Mouse (Mus musculus) heart, embryonic 12.5 days (tissue): Measurements from ENCODE around the gene Pcsk1n. TPM values are rescaled to one million over a fixed set of nuclear protein-coding genes. Genes with fewer than 3 reads are reported as not detected.

ENCODE experiments used
- ATAC-seq: fragments of 200-750 bp; cut with Nextera tagmentation; 2 replicates; pipeline ENCODE4 v1.8.0; 2017; ENCODE audit warnings: moderate TSS enrichment, moderate library complexity; ENCODE audit not compliant: insufficient number of reproducible peaks, low FRiP score
- H3K27ac ChIP-seq: fragments of 300-500 bp; sonication (generic); 2 replicates; pipeline ENCODE4 v1.5.1; 2016; ENCODE audit warnings: mild to moderate bottlenecking, moderate library complexity; ENCODE audit not compliant: poor library complexity, severe bottlenecking
- H3K27me3 ChIP-seq: fragments of 300-500 bp; sonication (generic); replicated peaks from 2 replicates; pipeline ENCODE4 v1.6.1; 2016; ENCODE audit warnings: mild to moderate bottlenecking, moderate library complexity
- H3K36me3 ChIP-seq: fragments of 300-500 bp; sonication (generic); 2 replicates; pipeline ENCODE4 v1.6.1; 2016; ENCODE audit warnings: mild to moderate bottlenecking, moderate library complexity
- H3K4me1 ChIP-seq: fragments of 300-500 bp; sonication (generic); replicated peaks from 2 replicates; pipeline ENCODE4 v1.6.1; 2016; ENCODE audit warnings: mild to moderate bottlenecking
- H3K4me2 ChIP-seq: fragments of 300-500 bp; sonication (generic); 2 replicates; pipeline ENCODE4 v1.6.1; 2016; ENCODE audit warnings: mild to moderate bottlenecking, moderate library complexity
- H3K4me3 ChIP-seq: fragments of 300-500 bp; sonication (generic); 2 replicates; pipeline ENCODE4 v1.5.1; 2016; ENCODE audit warnings: mild to moderate bottlenecking
- H3K9ac ChIP-seq: fragments of 300-500 bp; sonication (generic); 2 replicates; pipeline ENCODE4 v1.6.1; 2016; ENCODE audit warnings: mild to moderate bottlenecking, moderate library complexity
- H3K9me3 ChIP-seq: fragments of 300-500 bp; sonication (generic); replicated peaks from 2 replicates; pipeline ENCODE4 v1.6.1; 2016; ENCODE audit warnings: mild to moderate bottlenecking, moderate library complexity
- WGBS: fragments of 180-500 bp; shearing (Covaris S2); methylation state at CpG from one replicate; pipeline ENCODE4 v1.1.7; 2016; 5-methylcytosine and 5-hydroxymethylcytosine counted together
- polyA plus RNA-seq: library from polyadenylated mRNA; unstranded; fragments of >200 nt; fragmentation: Nextera tagmentation; extraction: Ambion mirVana; gene quantifications from 2 replicates; pipeline ENCODE4 v1.2.1, GENCODE M21; 2016

The Pcsk1n gene
- polyA plus RNA-seq, 1 experiment from 2014 or later: 0.40 TPM

DNA sequence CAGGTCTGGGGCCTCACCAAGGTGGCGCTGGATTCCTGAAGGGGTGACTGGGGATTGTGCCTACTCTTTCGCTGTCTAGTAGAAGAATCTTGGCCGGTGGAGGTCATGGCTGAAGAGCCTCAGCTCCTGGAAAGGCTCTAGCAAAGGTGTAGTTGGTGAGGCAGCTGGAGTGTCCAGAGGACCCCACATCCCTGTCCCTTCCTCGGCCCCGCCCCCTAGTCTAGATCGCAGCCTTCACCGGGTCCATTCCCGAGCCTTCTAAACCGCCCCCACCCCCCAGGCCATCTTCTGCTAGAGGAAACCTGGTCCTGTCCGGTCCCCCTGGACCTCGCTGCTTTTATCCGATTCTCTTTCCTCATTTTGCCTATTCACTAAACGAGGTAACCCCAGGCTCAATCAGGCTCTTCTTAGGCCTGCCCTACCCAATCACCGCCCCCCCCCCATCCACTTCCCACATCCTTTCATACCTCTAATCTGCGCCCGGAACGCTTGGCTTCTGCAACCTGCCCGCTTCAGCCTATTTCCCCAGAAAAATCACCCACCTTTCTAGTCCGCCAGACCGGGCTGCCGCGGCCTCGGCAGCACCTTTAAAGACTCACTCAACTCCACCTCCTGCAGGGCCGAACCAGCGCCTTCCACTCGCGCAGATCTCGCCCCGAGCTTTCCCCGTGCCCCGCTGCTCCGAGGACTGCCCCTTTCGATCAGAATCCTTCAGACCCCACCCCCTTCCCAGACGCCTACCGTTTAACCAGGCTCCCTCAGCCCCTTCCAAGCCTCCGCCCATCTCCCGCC, 27.7 kb downstream of the Pcsk1n start, which contains the start of gene Hdac6:
Gene Hdac6 (minus strand): TSS at position 782 of the 792 bp plus-strand sequence.
- Histone ChIP-seq H3K9ac (peak within 1 kb of the TSS; percentile 73), H3K4me1 (peaks cover 5% of the 10 kb centered on the region; the same call in 1 of the 2 replicates), H3K27ac (peak within 1 kb of the TSS; percentile 44), H3K36me3 (no peaks in the 10 kb centered on the region; the same call in 1 of the 2 replicates), H3K4me2 (peak within 1 kb of the TSS; percentile 77), H3K9me3 (no peaks in the 10 kb centered on the region), H3K4me3 (peak within 1 kb of the TSS; percentile 62), H3K27me3 (no peaks in the 10 kb centered on the region)
- 13% methylated on average over 36 of the region's 37 CpGs for WGBS
- peak; percentile 23 for ATAC-seq

DNA sequence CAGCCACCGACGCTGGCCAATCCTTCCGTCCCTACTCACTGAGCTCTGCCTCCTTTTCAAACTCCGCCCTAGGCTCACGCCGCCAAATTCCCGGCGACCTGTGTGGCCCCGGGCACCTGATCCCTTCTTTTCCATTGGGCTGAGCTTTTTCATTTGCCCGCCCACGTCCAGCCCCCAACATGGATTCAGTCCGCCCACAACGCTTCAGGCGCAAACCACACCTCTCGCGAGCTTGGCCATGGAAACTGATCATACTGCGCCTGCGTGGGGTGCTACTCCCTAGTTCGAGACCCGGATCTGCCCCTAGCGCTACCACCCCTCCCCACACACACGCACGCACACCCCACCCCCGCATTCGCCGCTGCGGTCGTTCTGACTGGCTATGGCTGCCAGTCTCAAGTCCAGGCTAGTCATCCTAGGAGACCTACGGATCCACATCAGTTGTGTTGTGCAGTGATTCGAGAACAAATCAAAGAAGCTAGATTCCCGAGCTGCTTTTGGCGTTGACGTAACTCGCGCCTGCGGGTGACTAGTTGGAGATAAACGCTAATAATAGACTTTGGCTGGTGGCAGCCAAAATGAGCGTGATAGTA, 28.4 kb downstream of the Pcsk1n start:
- WGBS: 9% methylated on average over 38 of the region's 38 CpGs
- Histone ChIP-seq H3K36me3 (no peaks in the 10 kb centered on the region; the same call in 1 of the 2 replicates), H3K4me1 (peaks cover 5% of the 10 kb centered on the region; the same call in 1 of the 2 replicates), H3K27me3 (no peaks in the 10 kb centered on the region), H3K4me3 (peak overlapping the region; percentile 62), H3K9ac (peak overlapping the region; percentile 67), H3K4me2 (peak overlapping the region; percentile 57), H3K9me3 (no peaks in the 10 kb centered on the region), H3K27ac (peak overlapping the region; percentile 44)
- peak; percentile 98 for ATAC-seq

DNA sequence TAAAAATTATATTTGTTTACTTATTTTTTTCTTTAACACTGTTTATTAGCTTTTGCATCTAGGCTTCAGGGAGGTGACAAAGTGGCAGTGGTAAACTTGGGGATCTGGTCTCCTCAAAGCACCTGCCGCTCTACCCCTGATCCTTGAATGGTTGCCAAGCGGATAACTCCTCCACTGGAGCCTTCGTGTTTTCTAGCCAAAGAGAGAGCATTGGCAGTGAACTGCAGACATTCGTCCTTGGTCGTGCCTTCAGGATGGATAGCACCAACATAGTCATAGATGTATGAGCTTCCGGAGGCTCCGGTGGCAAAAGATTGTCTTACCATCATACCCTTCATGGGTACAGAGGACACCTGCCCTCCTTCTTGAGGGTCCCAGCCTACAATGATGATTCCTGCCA, 30.5 kb downstream of the Pcsk1n start:
- Histone ChIP-seq H3K4me3 (no peak overlapping the region), H3K27me3 (no peaks in the 10 kb centered on the region), H3K9ac (no peak overlapping the region), H3K4me2 (no peak overlapping the region), H3K36me3 (no peaks in the 10 kb centered on the region), H3K4me1 (peaks cover 5% of the 10 kb centered on the region; the same call in 1 of the 2 replicates), H3K27ac (no peak overlapping the region), H3K9me3 (no peaks in the 10 kb centered on the region)
- WGBS: 87% methylated on average over 7 of the region's 7 CpGs
- no peak for ATAC-seq

DNA sequence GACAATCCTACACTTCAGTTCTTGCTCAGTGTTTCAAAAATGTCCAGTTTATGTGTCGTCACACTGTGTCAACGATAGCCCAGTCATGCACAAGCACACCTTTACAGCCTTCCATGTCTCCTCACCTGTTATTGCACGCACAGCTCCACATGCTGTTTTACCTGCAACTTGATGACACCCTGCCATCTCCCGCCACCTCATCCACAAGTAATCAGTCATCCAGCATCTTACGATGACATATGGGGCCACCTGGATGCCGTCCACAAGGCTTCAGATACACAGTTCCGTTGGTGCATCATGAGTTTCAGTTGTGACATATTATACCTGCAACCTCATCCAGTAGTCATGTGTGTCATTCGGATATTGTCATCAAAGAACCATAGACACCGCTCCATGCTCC, 39.2 kb downstream of the Pcsk1n start:
- H3K36me3 ChIP-seq: no peaks in the 10 kb centered on the region
- WGBS: 88% methylated on average over 9 of the region's 9 CpGs
- no peaks in the 10 kb centered on the region for H3K9me3 ChIP-seq
- H3K4me2 ChIP-seq: no peak overlapping the region
- no peaks in the 10 kb centered on the region for H3K4me1 ChIP-seq
- no peaks in the 10 kb centered on the region for H3K27me3 ChIP-seq
- ATAC-seq: no peak
- no peak overlapping the region for H3K9ac ChIP-seq
- no peak overlapping the region for H3K4me3 ChIP-seq
- H3K27ac ChIP-seq: no peak overlapping the region

DNA sequence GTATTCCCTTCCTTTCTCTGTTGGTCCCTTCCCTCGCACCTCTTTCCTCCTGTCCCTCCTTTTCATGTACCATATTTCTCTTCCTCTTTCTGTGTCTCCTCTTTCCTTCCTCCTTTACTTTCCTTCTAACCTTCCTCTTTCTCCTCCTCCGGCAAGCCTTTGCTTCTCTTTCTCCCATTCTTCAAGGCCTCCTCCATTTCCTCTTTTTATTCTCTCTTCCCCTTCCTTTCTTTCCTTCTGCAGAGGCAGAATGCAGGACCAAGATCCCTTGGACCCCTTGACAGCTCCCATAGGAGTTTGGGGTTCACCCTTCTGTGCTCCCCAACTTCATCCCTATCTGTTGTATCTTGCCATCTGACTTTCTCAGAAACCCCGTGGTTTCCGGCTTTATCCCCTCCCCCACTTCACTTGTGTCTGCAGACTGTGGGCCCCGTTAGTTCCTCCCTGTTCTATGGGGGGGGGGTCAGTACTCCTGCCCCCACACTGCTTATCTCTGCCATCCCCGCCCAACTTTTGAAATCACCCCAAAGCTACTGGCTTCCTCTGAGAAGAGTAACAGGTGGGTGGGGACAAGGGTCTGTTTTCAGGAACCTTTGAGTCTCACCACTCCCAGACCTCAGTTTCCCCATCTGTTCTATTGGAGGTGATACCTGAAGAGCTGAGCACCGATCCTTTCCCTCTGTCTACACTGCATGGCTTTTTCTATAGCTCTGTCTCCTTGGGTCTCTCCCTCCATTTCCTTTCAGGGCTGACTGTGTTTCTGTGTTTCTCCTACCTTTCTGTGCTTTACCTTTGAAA, 44.4 kb downstream of the Pcsk1n start:
- Histone ChIP-seq H3K4me3 (no peak overlapping the region), H3K27me3 (no peaks in the 10 kb centered on the region), H3K36me3 (no peaks in the 10 kb centered on the region), H3K4me1 (no peaks in the 10 kb centered on the region), H3K9ac (no peak overlapping the region), H3K4me2 (no peak overlapping the region), H3K9me3 (no peaks in the 10 kb centered on the region), H3K27ac (no peak overlapping the region)
- 58% methylated on average over 7 of the region's 7 CpGs for WGBS
- ATAC-seq: no peak

DNA sequence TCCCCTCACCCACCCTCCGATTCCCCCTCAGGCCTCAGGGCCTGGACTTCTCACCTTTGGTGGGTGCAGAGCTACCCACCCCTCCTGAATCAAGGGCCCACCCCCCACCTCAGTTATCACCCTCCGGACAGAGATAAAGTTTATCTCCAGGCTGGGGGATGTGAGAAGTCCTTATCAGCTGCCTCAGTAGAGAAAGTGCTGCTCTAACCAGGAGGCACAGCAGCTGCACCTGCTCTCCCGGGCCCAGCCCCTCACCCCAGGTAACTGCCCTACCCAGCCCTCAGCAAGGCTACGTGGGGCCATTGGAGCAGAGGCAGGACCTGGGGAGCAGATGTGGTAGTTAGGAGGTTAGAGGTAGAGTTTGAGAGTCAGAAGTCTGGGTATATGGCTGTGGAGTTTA, 46.5 kb downstream of the Pcsk1n start:
- Histone ChIP-seq H3K4me2 (no peak overlapping the region), H3K9ac (no peak overlapping the region), H3K36me3 (no peaks in the 10 kb centered on the region), H3K9me3 (no peaks in the 10 kb centered on the region), H3K4me1 (no peaks in the 10 kb centered on the region), H3K27ac (no peak overlapping the region), H3K27me3 (no peaks in the 10 kb centered on the region), H3K4me3 (0 out of 2 replicates have a peak overlapping the region, but pooled peaks have one; percentile 17)
- WGBS: 27% methylated on average over 4 of the region's 4 CpGs
- no peak for ATAC-seq

DNA sequence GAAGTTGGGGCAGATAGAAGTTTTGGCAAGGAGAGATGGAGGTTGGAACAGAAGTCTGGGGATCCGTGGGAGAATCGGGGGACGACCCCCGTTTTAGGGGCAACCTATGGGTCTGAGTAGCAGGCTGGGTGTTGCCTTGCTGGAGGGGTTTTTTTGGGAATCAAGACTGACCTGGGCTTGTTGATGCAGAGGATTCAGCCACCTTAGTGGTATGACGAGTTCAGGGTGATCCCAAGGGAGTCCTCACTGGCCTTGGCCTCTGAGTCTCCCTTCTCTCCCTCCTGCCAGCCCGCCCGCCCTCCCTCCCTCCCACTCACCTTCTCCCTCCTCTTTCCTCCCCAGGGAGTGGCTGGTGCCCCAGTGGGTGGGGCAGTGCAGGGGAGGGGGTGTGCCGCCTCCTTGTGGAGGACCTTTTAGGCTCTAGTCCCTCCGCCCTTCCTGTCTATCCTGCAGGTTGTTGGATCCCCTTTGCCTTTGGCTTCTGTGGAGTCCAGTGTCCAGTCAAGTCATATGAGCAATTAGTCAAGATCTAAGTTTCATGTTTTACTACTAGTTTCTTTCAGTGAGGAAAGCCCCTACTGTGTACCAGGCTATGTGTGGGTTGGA, 48.1 kb downstream of the Pcsk1n start:
- Histone ChIP-seq H3K27me3 (no peaks in the 10 kb centered on the region), H3K9me3 (no peaks in the 10 kb centered on the region), H3K4me3 (peak overlapping the region; percentile 21; the same call in 1 of the 2 replicates), H3K9ac (no peak overlapping the region), H3K36me3 (no peaks in the 10 kb centered on the region), H3K27ac (no peak overlapping the region), H3K4me2 (0 out of 2 replicates have a peak overlapping the region, but pooled peaks have one; percentile 7), H3K4me1 (no peaks in the 10 kb centered on the region)
- WGBS: 79% methylated on average over 7 of the region's 9 CpGs
- ATAC-seq: peak; percentile 86

DNA sequence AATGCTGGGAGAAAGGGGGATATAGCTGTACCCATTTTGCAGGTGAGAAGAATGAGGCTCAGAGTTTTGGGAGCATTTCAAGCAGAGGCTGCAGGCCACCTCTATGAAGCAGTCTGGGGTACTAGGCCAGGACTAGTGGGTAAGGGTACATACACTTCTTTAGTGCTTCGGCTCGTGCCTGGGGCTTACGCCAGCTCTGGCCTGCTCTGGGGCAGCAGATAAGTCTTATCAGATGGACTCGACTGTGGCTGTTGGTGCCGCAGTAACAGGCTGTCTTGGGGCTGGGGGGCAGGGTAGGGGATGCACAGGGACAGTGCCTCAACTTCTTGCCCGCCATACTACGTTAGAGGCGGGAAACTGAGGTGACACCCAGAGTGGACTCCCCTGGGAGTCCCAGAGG, 48.6 kb downstream of the Pcsk1n start:
- peak; percentile 78 for ATAC-seq
- WGBS: 44% methylated on average over 8 of the region's 8 CpGs

DNA sequence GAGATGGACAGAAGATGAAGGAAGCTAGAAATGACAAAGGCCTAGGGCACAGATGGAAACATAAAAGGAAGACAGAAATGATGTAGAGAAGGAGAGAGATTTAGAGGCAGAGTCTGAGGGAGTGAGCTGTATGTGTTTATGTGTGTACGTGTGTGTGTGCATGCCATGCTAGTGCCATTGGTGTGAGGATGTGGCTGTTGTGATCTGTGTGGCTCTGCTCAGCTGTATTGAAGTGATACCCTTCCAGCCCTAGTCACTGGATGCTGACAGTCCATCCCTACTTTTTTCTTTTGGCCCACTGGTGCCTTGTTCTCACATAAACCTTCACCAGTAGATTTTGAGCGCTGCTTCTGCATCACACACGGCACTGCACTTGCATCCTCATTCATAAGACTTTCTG, 49.3 kb downstream of the Pcsk1n start:
- Histone ChIP-seq H3K4me1 (no peaks in the 10 kb centered on the region), H3K9ac (no peak overlapping the region), H3K36me3 (no peaks in the 10 kb centered on the region), H3K27ac (no peak overlapping the region), H3K4me2 (no peak overlapping the region), H3K9me3 (no peaks in the 10 kb centered on the region), H3K4me3 (no peak overlapping the region), H3K27me3 (no peaks in the 10 kb centered on the region)
- no peak for ATAC-seq
- WGBS: 85% methylated on average over 3 of the region's 3 CpGs

More for the DNA sequence above, 48.6 kb downstream of the Pcsk1n start:
- Histone ChIP-seq H3K9ac (no peak overlapping the region), H3K27ac (no peak overlapping the region), H3K36me3 (no peaks in the 10 kb centered on the region), H3K27me3 (no peaks in the 10 kb centered on the region), H3K4me2 (peak overlapping the region; percentile 7; the same call in 1 of the 2 replicates), H3K4me3 (no peak overlapping the region), H3K4me1 (no peaks in the 10 kb centered on the region), H3K9me3 (no peaks in the 10 kb centered on the region)

DNA sequence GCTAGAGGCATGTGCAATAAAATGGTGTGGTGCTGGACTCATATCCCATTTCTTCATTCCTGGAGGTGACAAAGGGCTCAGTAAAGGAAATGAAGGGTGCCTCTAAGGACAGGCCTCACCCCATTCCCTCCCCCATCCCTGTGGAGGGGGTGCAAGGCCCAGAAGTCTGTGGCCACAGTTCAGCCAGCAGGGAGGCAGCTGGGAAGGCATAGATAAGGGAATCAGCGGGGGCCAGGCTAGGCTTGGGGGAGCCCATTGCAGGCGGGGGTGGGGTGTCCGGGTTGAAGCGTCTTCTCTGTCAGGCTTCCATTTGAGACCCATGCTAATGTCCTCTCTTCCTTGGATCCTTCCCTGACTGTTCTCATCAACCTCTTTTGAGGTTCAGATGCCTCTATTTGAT, 51.7 kb downstream of the Pcsk1n start:
- no peak overlapping the region for H3K9ac ChIP-seq
- no peaks in the 10 kb centered on the region for H3K36me3 ChIP-seq
- no peak overlapping the region; the same call in 1 of the 2 replicates for H3K4me2 ChIP-seq
- H3K4me3 ChIP-seq: no peak overlapping the region
- peak; percentile 90 for ATAC-seq
- H3K27me3 ChIP-seq: no peaks in the 10 kb centered on the region
- H3K4me1 ChIP-seq: no peaks in the 10 kb centered on the region
- H3K27ac ChIP-seq: no peak overlapping the region
- 38% methylated on average over 4 of the region's 4 CpGs for WGBS
- no peaks in the 10 kb centered on the region for H3K9me3 ChIP-seq
